Mouse (Mus musculus) forebrain, embryonic 16.5 days (tissue): ENCODE measurements at regions not wholly inside any gene's neighbourhood (a gene's known extent, or its start where the extent isn't known, plus 50 kb on each side); places are given as distances from the start of the nearest gene placed in this dataset.
"Not testable (repeated sequence)": the region's sequence is repeated elsewhere in the genome, so short reads cannot be mapped to it uniquely, and the experiment has no call there.

Experiments
- ATAC-seq: fragments of 200-750 bp; cut with Nextera tagmentation; 2 replicates; pipeline ENCODE4 v1.8.0; 2017; ENCODE audit warnings: mild to moderate bottlenecking, moderate library complexity
- H3K27ac ChIP-seq: fragments of 300-500 bp; sonication (generic); 2 replicates; pipeline ENCODE4 v1.5.1; 2014; ENCODE audit warnings: low read length, control low read depth
- H3K27me3 ChIP-seq: fragments of 300-500 bp; sonication (generic); replicated peaks from 2 replicates; pipeline ENCODE4 v1.6.1; 2014; ENCODE audit warnings: low read length; ENCODE audit not compliant: control insufficient read depth, insufficient read depth
- H3K36me3 ChIP-seq: fragments of 300-500 bp; sonication (generic); 2 replicates; pipeline ENCODE4 v1.6.1; 2014; ENCODE audit not compliant: control insufficient read depth, insufficient read depth
- H3K4me1 ChIP-seq: fragments of 300-500 bp; sonication (generic); replicated peaks from 2 replicates; pipeline ENCODE4 v1.6.1; 2014; ENCODE audit warnings: low read length; ENCODE audit not compliant: control insufficient read depth, insufficient read depth
- H3K4me2 ChIP-seq: fragments of 300-500 bp; sonication (generic); 2 replicates; pipeline ENCODE4 v1.6.1; 2014; ENCODE audit warnings: mild to moderate bottlenecking, low read length, control low read depth
- H3K4me3 ChIP-seq: fragments of 300-500 bp; sonication (generic); replicated peaks from 2 replicates; pipeline ENCODE4 v1.5.1; 2014; ENCODE audit warnings: mild to moderate bottlenecking, low read length, control low read depth
- H3K9ac ChIP-seq: fragments of 300-500 bp; sonication (generic); replicated peaks from 2 replicates; pipeline ENCODE4 v1.6.1; 2014; ENCODE audit warnings: low read depth, low read length, control low read depth
- H3K9me3 ChIP-seq: fragments of 300-500 bp; sonication (generic); 2 replicates; pipeline ENCODE4 v1.6.1; 2016; ENCODE audit warnings: low read length; ENCODE audit not compliant: control insufficient read depth
- WGBS: fragments of 180-500 bp; shearing (Covaris S2); extraction: QIAGEN DNeasy Blood & Tissue Kit; methylation state at CpG from one replicate; pipeline ENCODE4 v1.1.7; 2014; 5-methylcytosine and 5-hydroxymethylcytosine counted together

DNA sequence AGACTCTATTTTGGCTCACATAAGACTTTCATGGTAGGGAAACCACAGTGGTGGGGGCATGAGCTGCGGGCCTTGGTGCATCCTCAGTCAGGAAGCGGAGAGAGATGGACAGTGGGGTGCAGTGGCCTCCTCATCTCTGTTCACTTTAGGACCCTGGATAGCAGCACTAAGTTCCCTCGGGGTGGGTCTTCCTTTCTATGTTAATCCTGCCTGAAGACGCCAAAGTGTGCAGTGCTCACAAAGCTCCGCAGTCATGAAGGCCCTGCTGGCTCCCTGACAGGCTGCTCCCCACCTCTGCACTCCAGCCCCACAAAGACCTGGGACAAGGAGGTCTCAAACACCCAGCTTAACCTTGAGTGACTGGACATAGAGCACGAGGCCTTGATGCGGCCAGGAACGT is 56.8 kb downstream of the Sox1 start:
- Histone ChIP-seq H3K4me3 (no peak overlapping the region), H3K36me3 (no peaks in the 10 kb centered on the region), H3K27me3 (no peaks in the 10 kb centered on the region), H3K9me3 (no peaks in the 10 kb centered on the region; the same call in 1 of the 2 replicates), H3K9ac (no peak overlapping the region), H3K27ac (no peak overlapping the region), H3K4me2 (no peak overlapping the region), H3K4me1 (no peaks in the 10 kb centered on the region)
- ATAC-seq, result no peak
- WGBS, result 73% methylated on average over 8 of the region's 8 CpGs

DNA sequence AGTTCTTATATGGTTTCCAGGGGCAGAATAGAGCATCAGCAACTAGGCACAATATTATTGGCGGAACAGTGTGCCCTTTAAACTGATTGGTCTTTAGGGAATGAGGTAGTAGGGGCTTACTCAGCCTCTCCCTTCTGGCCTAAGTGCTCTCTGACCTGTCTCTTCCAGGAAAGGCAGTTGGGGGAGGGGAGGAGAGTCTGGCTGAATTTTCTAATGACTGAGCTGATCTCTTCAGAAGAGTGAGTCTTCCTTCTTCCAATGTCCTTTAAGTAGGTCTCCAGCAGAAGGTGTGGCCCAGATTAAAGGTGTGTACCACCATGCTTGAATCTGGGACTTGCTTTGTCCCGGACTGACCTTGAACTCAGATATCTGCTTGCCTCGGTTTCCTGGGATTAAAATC is 60.3 kb downstream of the Sox1 start:
- 97% methylated on average over 3 of the region's 3 CpGs for WGBS
- H3K9ac ChIP-seq, H3K36me3 ChIP-seq, H3K27ac ChIP-seq, H3K4me3 ChIP-seq, H3K27me3 ChIP-seq, H3K4me1 ChIP-seq, ATAC-seq, H3K9me3 ChIP-seq, H3K4me2 ChIP-seq: not testable (repeated sequence)

DNA sequence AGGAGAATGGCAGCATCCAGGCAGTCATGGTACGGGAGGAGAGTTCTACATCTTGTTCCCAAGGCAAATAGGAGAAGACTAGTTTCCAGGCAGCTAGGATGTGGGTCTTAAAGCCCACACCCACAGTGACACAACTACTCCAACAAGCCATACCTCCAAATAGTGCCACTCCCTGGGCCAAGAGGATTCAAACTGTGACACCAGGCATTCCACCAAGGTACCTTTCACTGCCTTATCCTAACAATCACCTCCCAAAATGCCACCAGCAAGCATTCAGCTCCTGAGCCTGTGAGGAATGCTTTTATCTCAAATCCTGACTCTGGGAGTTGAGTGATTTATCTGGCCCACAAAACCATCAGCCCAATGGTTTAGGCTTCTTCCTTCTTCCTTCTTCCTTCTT is 61.2 kb downstream of the Sox1 start:
- H3K9me3 ChIP-seq, result no peaks in the 10 kb centered on the region
- H3K9ac ChIP-seq, result no peak overlapping the region
- no peaks in the 10 kb centered on the region for H3K36me3 ChIP-seq
- WGBS, result 100% methylated on average over 1 of the region's 1 CpGs
- no peak for ATAC-seq
- H3K4me2 ChIP-seq, result no peak overlapping the region
- H3K27ac ChIP-seq, result no peak overlapping the region
- no peaks in the 10 kb centered on the region for H3K27me3 ChIP-seq
- no peaks in the 10 kb centered on the region for H3K4me1 ChIP-seq
- no peak overlapping the region for H3K4me3 ChIP-seq

DNA sequence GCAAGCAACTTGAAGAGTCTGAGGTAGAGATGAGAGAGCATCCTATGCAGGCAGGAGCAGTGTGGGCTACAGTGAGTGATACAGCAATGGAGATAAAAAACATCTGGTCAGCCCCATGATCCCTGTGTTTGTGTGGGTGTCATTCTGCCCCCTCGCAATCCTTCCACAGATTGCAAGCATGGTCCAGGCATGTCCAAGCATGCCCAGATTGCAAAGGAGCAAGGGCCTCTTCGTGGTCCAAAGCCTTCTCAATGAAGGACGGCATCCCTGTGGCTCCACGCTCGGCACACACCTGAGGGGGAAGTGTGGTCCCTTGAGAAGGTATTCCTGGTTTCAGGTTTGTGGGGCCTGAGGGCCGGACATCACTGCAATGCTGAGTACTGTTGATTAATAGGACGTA is 61.9 kb downstream of the Sox1 start:
- Histone ChIP-seq H3K4me1 (peaks cover 2% of the 10 kb centered on the region; the same call in 1 of the 2 replicates), H3K36me3 (no peaks in the 10 kb centered on the region), H3K4me3 (no peak overlapping the region), H3K9ac (no peak overlapping the region), H3K27me3 (no peaks in the 10 kb centered on the region), H3K4me2 (no peak overlapping the region), H3K27ac (no peak overlapping the region), H3K9me3 (no peaks in the 10 kb centered on the region)
- no peak for ATAC-seq
- 70% methylated on average over 7 of the region's 7 CpGs for WGBS

- Histone ChIP-seq H3K4me1 (peaks cover 16% of the 10 kb centered on the region), H3K9ac (no peak overlapping the region), H3K27me3 (peaks cover 4% of the 10 kb centered on the region), H3K27ac (no peak overlapping the region), H3K4me3 (no peak overlapping the region), H3K9me3 (no peaks in the 10 kb centered on the region), H3K4me2 (no peak overlapping the region), H3K36me3 (no peaks in the 10 kb centered on the region)
- no peak for ATAC-seq
- WGBS, result 81% methylated on average over 7 of the region's 7 CpGs
Observed at GRCm38 (mm10) chr8:12466845-12467244, 71.8 kb downstream of the Sox1 start.

- Histone ChIP-seq H3K27me3 (peaks cover 4% of the 10 kb centered on the region), H3K4me3 (no peak overlapping the region), H3K36me3 (no peaks in the 10 kb centered on the region), H3K27ac (no peak overlapping the region), H3K9me3 (no peaks in the 10 kb centered on the region), H3K4me2 (no peak overlapping the region), H3K9ac (no peak overlapping the region), H3K4me1 (peaks cover 13% of the 10 kb centered on the region)
- ATAC-seq, result no peak
- WGBS, result 65% methylated on average over 36 of the region's 36 CpGs
Observed at GRCm38 (mm10) chr8:12467386-12468326, 72.6 kb downstream of the Sox1 start.

DNA sequence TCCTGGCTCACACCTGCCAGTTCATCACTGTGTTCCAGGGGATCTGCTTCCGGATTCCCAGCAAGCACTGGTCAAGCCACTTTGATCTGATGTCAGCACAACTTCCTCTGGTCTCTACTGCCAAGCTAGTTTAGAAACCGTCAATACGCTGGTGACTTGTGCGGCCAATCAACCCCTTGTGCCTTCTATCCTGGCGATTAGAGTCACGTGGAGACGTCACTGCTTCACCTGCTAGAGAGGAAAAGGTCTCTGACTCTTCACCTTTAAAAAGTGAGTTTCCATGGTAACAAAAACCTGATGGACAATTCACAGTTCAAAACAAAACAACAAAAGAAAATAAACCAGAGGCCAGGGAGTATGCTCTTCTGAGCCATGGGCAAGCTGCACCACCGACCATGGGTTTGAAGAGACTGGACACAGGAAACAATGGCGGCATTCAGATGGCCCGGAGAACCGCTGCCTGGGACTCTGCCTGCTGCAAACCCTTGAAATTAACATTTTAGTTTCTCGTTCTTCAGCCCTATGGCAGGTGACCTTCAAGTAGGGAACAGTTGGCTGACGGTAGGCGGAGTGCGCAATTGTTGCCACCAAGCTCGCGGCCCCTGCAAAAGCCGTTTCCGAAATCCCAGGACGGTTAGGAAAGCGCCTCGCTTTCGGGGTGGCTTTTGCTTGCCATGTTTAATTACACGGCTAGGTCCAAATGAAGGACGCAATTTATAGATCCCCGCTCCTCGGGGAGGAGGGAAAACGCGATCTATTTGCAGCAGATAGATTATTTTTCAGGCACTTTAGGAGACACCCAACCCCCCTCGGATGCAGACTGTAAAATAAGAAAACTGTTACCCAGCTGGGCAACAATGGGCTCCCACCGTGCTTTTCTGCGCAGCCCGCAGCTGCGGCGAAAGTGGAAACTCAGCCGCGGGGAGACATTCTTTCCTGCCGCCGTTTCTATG is 82.6 kb downstream of the Sox1 start:
- 8% methylated on average over 39 of the region's 39 CpGs for WGBS
- H3K36me3 ChIP-seq, result no peaks in the 10 kb centered on the region
- peak overlapping the region; percentile 36 for H3K4me3 ChIP-seq
- H3K27me3 ChIP-seq, result no peaks in the 10 kb centered on the region
- H3K9ac ChIP-seq, result peak overlapping the region; percentile 39
- ATAC-seq, result peak; percentile 49; the same call in 1 of the 2 replicates
- no peaks in the 10 kb centered on the region for H3K9me3 ChIP-seq
- peak overlapping the region; percentile 24; the same call in 1 of the 2 replicates for H3K27ac ChIP-seq
- H3K4me2 ChIP-seq, result peak overlapping the region; percentile 58
- peaks cover 14% of the 10 kb centered on the region for H3K4me1 ChIP-seq

GRCm38 (mm10) chr8:12481918-12482317 is 86.8 kb downstream of the Sox1 start:
- no peaks in the 10 kb centered on the region for H3K36me3 ChIP-seq
- no peaks in the 10 kb centered on the region; the same call in 1 of the 2 replicates for H3K27me3 ChIP-seq
- peaks cover 27% of the 10 kb centered on the region for H3K4me1 ChIP-seq
- H3K9me3 ChIP-seq, result no peaks in the 10 kb centered on the region
- H3K4me2 ChIP-seq, result no peak overlapping the region
- 8% methylated on average over 14 of the region's 14 CpGs for WGBS
- no peak for ATAC-seq
- no peak overlapping the region for H3K9ac ChIP-seq
- no peak overlapping the region for H3K27ac ChIP-seq
- H3K4me3 ChIP-seq, result no peak overlapping the region

DNA sequence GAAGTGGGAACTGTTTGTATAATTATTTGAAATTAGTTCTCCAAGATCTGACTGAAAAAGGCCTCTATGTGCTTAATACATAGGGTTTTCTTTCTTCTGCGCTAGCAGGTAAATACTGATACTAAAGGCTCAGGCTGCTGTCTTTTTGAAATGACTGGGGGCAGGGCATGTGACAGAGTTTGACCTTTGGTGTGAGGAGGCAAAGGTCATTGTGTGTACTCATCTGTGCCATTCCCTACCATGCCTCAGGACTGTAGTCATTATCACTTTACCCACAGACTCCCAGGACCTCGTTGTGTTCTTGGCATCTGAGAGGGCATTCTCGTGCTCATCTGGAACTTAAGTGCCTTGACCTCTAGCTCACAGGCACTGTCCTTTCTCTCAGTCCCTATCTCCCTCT is 88.5 kb downstream of the Sox1 start:
- H3K4me1 ChIP-seq, result peaks cover 31% of the 10 kb centered on the region
- no peaks in the 10 kb centered on the region for H3K9me3 ChIP-seq
- ATAC-seq, result no peak
- WGBS, result 89% methylated on average over 3 of the region's 3 CpGs
- H3K4me3 ChIP-seq, result no peak overlapping the region
- H3K36me3 ChIP-seq, result no peaks in the 10 kb centered on the region
- no peak overlapping the region for H3K27ac ChIP-seq
- H3K27me3 ChIP-seq, result no peaks in the 10 kb centered on the region; the same call in 1 of the 2 replicates
- no peak overlapping the region for H3K4me2 ChIP-seq
- H3K9ac ChIP-seq, result no peak overlapping the region
